Mouse (Mus musculus): ENCODE measurements around the gene Slc43a1. TPM values are rescaled to one million over a fixed set of nuclear protein-coding genes. Genes with fewer than 3 reads are reported as not detected.

The Slc43a1 gene
- polyA plus RNA-seq, 1 experiment from 2014 or later: 2.6 TPM

DNA sequence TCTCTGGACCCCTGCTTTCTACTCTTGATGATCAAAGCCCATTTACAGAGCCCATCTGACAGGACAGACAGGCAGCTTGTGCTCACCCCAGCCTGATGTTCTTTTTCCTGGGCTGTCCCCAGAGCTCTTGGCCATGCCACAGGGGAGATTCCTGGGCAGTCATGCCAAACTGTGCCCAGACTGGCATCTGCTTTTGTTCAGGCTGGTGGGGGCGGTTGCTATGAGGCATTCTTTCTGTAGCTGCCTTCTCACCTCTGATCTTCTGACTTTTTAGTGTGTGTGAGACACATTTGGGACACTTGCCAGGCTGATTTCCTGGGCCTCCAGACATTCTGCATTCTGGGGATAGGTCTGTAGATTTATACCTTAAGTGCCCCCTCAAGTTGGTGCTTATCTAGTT is 19.9 kb downstream of the Slc43a1 start:
- Histone ChIP-seq H3K9me3 (ENCODE audit: control insufficient read depth, low read length) (no peaks in the 10 kb centered on the region), H3K36me3 (ENCODE audit: control insufficient read depth, insufficient read depth) (no peaks in the 10 kb centered on the region), H3K9ac (replicated peaks; ENCODE audit: low read depth, low read length) (no peak overlapping the region), H3K4me3 (replicated peaks; ENCODE audit: low read length) (no peak overlapping the region), H3K4me1 (replicated peaks; ENCODE audit: control insufficient read depth, insufficient read depth, low read length) (no peaks in the 10 kb centered on the region), H3K4me2 (ENCODE audit: low read length) (no peak overlapping the region), H3K27ac (ENCODE audit: low read length) (no peak overlapping the region), H3K27me3 (replicated peaks; ENCODE audit: control insufficient read depth, insufficient read depth, low read length) (no peaks in the 10 kb centered on the region)
- ATAC-seq: no peak
- WGBS: 90% methylated on average over 1 of the region's 1 CpGs

DNA sequence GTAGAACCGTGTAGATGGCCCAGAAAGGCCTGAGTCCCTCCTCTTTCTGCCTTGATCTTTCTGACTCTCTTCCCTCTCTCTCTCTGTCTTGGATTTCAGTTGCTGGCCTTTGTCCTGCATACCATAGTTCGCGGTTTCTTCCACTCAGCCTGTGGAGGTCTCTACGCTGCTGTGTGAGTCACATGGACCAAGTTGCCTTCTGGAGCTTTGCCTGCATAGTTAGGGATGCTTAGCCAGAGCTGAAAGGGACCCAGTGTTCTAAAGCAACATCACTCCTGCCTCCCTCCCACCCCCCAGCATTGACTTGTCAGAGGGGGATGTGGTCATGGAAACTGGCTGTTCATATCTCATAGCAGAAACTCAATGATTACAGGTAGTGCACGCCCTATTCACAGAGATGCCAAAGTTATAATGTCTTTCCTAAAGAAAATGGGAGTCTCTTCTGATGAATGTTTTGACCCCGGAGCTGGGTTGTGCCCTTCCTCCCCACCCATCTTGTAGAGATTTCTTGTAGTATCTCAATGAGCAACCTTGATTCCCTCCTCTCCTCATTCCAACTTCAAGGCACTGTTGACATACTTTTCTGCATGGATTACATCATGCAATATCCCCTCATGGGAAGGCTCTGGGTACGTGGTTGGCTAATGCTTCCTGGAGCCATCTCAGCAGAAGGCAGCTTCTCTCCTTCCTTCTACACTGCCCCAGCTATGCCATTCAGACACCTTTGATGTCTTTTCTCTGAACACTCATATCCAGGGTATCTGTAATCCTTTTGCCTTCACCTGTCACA is 21.5 kb downstream of the Slc43a1 start:
- 91% methylated on average over 7 of the region's 7 CpGs for WGBS
- H3K27me3 ChIP-seq (replicated peaks; ENCODE audit: control insufficient read depth, insufficient read depth, low read length): no peaks in the 10 kb centered on the region
- no peak for ATAC-seq

GRCm38 (mm10) chr2:84861430-84861829 is 22.8 kb downstream of the Slc43a1 start:
- H3K4me2 ChIP-seq (ENCODE audit: low read length): no peak overlapping the region
- WGBS: 81% methylated on average over 3 of the region's 3 CpGs

More for the DNA sequence above, 21.5 kb downstream of the Slc43a1 start:
- H3K9ac ChIP-seq (replicated peaks; ENCODE audit: low read depth, low read length): no peak overlapping the region
- no peaks in the 10 kb centered on the region for H3K4me1 ChIP-seq (replicated peaks; ENCODE audit: control insufficient read depth, insufficient read depth, low read length)
- no peak overlapping the region for H3K4me2 ChIP-seq (ENCODE audit: low read length)
- no peaks in the 10 kb centered on the region for H3K36me3 ChIP-seq (ENCODE audit: control insufficient read depth, insufficient read depth)
- no peak overlapping the region for H3K27ac ChIP-seq (ENCODE audit: low read length)
- no peaks in the 10 kb centered on the region for H3K9me3 ChIP-seq (ENCODE audit: control insufficient read depth, low read length)
- H3K4me3 ChIP-seq (replicated peaks; ENCODE audit: low read length): no peak overlapping the region

DNA sequence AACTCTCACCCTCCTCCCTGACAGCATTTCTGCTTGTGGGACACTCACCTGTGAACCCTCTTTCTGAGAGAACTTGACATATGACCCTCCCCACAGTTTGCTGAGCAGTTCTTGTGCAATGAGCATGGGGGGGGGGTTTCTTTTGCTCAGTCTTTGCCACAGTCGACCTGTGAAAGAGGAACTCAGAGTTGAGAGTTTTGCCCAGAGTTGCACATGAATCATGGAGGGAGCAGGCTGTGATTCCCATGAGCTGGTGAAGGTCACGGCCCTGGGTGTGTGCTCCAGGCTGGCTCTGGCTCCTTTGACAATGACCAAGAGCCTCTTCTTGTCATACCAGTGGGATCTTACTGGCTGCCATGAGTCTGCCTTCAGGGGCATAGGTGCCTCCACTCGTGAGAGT is 23.6 kb downstream of the Slc43a1 start:
- Histone ChIP-seq H3K9ac (replicated peaks; ENCODE audit: low read depth, low read length) (no peak overlapping the region), H3K4me1 (replicated peaks; ENCODE audit: control insufficient read depth, insufficient read depth, low read length) (peaks cover 12% of the 10 kb centered on the region)
- WGBS: 81% methylated on average over 3 of the region's 3 CpGs

More at GRCm38 (mm10) chr2:84861430-84861829, 22.8 kb downstream of the Slc43a1 start:
- H3K9me3 ChIP-seq (ENCODE audit: control insufficient read depth, low read length): no peaks in the 10 kb centered on the region
- H3K27me3 ChIP-seq (replicated peaks; ENCODE audit: control insufficient read depth, insufficient read depth, low read length): no peaks in the 10 kb centered on the region; the same call in 1 of the 2 replicates
- no peaks in the 10 kb centered on the region for H3K36me3 ChIP-seq (ENCODE audit: control insufficient read depth, insufficient read depth)
- no peak overlapping the region for H3K4me3 ChIP-seq (replicated peaks; ENCODE audit: low read length)
- no peak overlapping the region for H3K27ac ChIP-seq (ENCODE audit: low read length)
- H3K4me1 ChIP-seq (replicated peaks; ENCODE audit: control insufficient read depth, insufficient read depth, low read length): peaks cover 10% of the 10 kb centered on the region
- H3K9ac ChIP-seq (replicated peaks; ENCODE audit: low read depth, low read length): no peak overlapping the region
- no peak for ATAC-seq

DNA sequence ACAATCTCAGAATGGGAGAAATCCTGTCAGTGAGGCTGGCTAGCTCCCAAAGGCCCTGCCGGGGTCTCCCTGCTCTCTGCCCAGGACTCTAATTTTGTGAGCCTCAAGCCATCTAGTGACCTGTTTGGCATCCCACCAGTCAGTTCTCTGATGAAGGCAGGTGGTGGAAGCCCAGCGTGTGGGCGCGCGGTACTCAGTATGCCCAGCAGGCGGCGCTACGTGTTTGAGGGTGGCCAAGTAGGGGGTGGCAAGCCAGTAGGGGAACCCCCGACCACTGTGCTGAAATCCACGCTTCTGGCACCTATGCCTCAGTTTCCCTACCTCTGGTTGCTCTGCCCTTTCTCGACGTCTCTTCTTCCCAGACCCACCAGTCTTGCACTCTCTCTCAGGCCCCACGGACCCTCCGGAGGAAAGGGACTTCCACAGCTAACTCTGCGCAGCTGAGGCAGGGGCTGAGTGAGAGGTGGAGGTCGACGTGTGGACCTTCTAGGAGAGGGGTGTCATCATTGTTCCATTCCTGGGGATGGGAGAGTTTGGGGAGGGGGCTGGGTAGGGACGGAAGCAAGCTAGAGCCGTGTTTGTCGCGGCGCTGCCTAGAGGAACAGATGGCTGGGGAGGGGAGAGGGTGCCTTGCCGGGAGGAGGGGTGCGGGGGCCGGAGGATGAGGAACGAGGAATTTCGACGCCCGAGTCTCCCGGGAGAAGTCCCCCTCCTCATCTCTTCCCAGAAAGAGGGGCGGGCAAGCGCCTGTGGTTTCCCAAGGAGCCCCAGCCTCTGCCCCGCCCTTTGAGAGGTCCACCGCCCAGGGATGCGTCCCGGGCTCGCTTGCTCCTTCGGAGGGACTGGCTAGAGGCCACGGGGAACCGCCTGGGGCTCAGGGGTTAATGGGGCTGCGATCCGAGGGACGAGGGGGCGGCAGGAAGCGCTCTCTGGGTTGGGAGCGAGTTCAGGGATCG is 27.2 kb downstream of the Slc43a1 start:
- no peaks in the 10 kb centered on the region for H3K36me3 ChIP-seq (ENCODE audit: control insufficient read depth, insufficient read depth)
- H3K4me3 ChIP-seq (replicated peaks; ENCODE audit: low read length): peak overlapping the region; percentile 38
- H3K27me3 ChIP-seq (replicated peaks; ENCODE audit: control insufficient read depth, insufficient read depth, low read length): peaks cover 5% of the 10 kb centered on the region; the same call in 1 of the 2 replicates
- H3K9ac ChIP-seq (replicated peaks; ENCODE audit: low read depth, low read length): peak overlapping the region; percentile 55
- no peaks in the 10 kb centered on the region for H3K9me3 ChIP-seq (ENCODE audit: control insufficient read depth, low read length)
- peak overlapping the region; percentile 69 for H3K4me2 ChIP-seq (ENCODE audit: low read length)
- H3K27ac ChIP-seq (ENCODE audit: low read length): peak overlapping the region; percentile 58
- under 1% methylated on average over 47 of the region's 47 CpGs for WGBS
- H3K4me1 ChIP-seq (replicated peaks; ENCODE audit: control insufficient read depth, insufficient read depth, low read length): peaks cover 17% of the 10 kb centered on the region
- peak; percentile 82 for ATAC-seq

More for the DNA sequence above, 23.6 kb downstream of the Slc43a1 start:
- Histone ChIP-seq H3K9me3 (ENCODE audit: control insufficient read depth, low read length) (no peaks in the 10 kb centered on the region), H3K27me3 (replicated peaks; ENCODE audit: control insufficient read depth, insufficient read depth, low read length) (peaks cover 5% of the 10 kb centered on the region; the same call in 1 of the 2 replicates), H3K4me2 (ENCODE audit: low read length) (no peak overlapping the region), H3K36me3 (ENCODE audit: control insufficient read depth, insufficient read depth) (no peaks in the 10 kb centered on the region), H3K4me3 (replicated peaks; ENCODE audit: low read length) (no peak overlapping the region), H3K27ac (ENCODE audit: low read length) (no peak overlapping the region)
- no peak for ATAC-seq

- WGBS: 3% methylated on average over 5 of the region's 5 CpGs
- no peak for ATAC-seq
- no peaks in the 10 kb centered on the region for H3K9me3 ChIP-seq (ENCODE audit: control insufficient read depth, low read length)
- H3K36me3 ChIP-seq (ENCODE audit: control insufficient read depth, insufficient read depth): no peaks in the 10 kb centered on the region
- no peak overlapping the region for H3K9ac ChIP-seq (replicated peaks; ENCODE audit: low read depth, low read length)
- no peak overlapping the region for H3K4me2 ChIP-seq (ENCODE audit: low read length)
- H3K27ac ChIP-seq (ENCODE audit: low read length): no peak overlapping the region; the same call in 1 of the 2 replicates
- peaks cover 28% of the 10 kb centered on the region for H3K4me1 ChIP-seq (replicated peaks; ENCODE audit: control insufficient read depth, insufficient read depth, low read length)
- H3K27me3 ChIP-seq (replicated peaks; ENCODE audit: control insufficient read depth, insufficient read depth, low read length): peaks cover 21% of the 10 kb centered on the region
- no peak overlapping the region for H3K4me3 ChIP-seq (replicated peaks; ENCODE audit: low read length)
Measured at GRCm38 (mm10) chr2:84868521-84868943, 29.9 kb downstream of the Slc43a1 start.

DNA sequence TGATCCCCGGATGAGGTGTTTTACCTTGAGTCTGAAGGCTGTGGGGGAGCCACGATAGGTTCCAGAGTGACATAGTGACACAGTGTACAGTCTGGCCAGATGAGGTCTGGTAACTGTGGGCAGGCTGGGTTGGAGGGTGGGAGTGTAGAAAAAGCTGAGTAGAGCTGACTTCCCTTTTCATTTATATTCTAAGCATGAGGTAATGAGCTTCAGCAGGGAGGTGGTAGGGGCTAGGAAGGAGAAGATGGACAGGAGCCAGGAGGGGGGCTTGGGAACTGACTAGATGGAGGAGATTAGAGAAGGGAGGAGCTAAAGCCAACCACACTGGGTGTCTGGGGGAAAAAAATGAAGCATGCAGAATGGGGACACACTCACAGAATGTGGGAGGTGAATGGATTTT is 30.3 kb downstream of the Slc43a1 start:
- H3K9me3 ChIP-seq (ENCODE audit: control insufficient read depth, low read length): no peaks in the 10 kb centered on the region
- no peak overlapping the region for H3K4me2 ChIP-seq (ENCODE audit: low read length)
- H3K4me3 ChIP-seq (replicated peaks; ENCODE audit: low read length): no peak overlapping the region
- H3K9ac ChIP-seq (replicated peaks; ENCODE audit: low read depth, low read length): no peak overlapping the region
- no peak overlapping the region; the same call in 1 of the 2 replicates for H3K27ac ChIP-seq (ENCODE audit: low read length)
- 53% methylated on average over 2 of the region's 2 CpGs for WGBS
- ATAC-seq: peak; percentile 27
- H3K4me1 ChIP-seq (replicated peaks; ENCODE audit: control insufficient read depth, insufficient read depth, low read length): peaks cover 28% of the 10 kb centered on the region
- H3K27me3 ChIP-seq (replicated peaks; ENCODE audit: control insufficient read depth, insufficient read depth, low read length): peaks cover 23% of the 10 kb centered on the region
- no peaks in the 10 kb centered on the region for H3K36me3 ChIP-seq (ENCODE audit: control insufficient read depth, insufficient read depth)

DNA sequence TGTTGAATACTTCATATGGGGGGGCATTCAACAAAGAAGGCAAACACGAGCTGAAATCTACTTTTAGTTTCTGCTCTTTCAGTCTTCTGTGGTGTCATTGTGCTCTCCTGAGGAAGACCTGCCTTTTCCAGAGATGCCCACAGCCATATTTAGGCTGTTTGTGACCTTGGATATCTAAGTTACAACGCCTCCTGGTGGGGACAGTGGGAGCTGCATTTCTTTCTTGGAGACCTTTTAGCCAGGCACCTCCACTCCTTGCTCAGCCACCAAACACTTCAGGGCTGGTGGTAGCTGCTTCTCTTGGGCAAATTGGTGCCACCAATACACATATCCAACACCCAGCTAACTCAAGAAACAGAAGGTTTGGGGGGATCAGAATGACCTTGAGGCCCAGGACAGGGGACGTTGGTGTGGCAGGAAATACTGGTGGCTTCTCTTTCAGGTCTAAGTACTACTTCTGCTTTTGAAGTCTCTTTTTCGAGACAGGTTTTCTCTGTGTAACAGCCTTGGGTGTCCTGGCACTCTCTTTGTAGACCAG is 32.0 kb downstream of the Slc43a1 start:
- Histone ChIP-seq H3K4me2 (ENCODE audit: low read length) (no peak overlapping the region), H3K27ac (ENCODE audit: low read length) (no peak overlapping the region), H3K9me3 (ENCODE audit: control insufficient read depth, low read length) (no peaks in the 10 kb centered on the region), H3K4me3 (replicated peaks; ENCODE audit: low read length) (no peak overlapping the region), H3K36me3 (ENCODE audit: control insufficient read depth, insufficient read depth) (no peaks in the 10 kb centered on the region), H3K4me1 (replicated peaks; ENCODE audit: control insufficient read depth, insufficient read depth, low read length) (peaks cover 25% of the 10 kb centered on the region), H3K9ac (replicated peaks; ENCODE audit: low read depth, low read length) (no peak overlapping the region), H3K27me3 (replicated peaks; ENCODE audit: control insufficient read depth, insufficient read depth, low read length) (peaks cover 30% of the 10 kb centered on the region)
- ATAC-seq: no peak
- WGBS: 61% methylated on average over 4 of the region's 4 CpGs
